Mouse (Mus musculus) small intestine, adult 2 months (tissue): ENCODE data around the gene Dhps.

Experiments
- CTCF ChIP-seq: fragments of 200-500 bp; IDR thresholded peaks from 2 replicates; pipeline ENCODE4 v1.5.1; 2012; ENCODE audit warnings: low read depth, mild to moderate bottlenecking, control low read depth, inconsistent platforms, low read length, moderate library complexity, mixed read lengths; ENCODE audit not compliant: insufficient replicate concordance, insufficient read length; ENCODE audit errors: extremely low read depth
- POLR2A ChIP-seq: fragments of 200-500 bp; IDR thresholded peaks from 2 replicates; pipeline ENCODE4 v1.6.1; 2012; ENCODE audit warnings: low read depth, mild to moderate bottlenecking, control low read depth, inconsistent platforms, low read length, moderate library complexity

DNA sequence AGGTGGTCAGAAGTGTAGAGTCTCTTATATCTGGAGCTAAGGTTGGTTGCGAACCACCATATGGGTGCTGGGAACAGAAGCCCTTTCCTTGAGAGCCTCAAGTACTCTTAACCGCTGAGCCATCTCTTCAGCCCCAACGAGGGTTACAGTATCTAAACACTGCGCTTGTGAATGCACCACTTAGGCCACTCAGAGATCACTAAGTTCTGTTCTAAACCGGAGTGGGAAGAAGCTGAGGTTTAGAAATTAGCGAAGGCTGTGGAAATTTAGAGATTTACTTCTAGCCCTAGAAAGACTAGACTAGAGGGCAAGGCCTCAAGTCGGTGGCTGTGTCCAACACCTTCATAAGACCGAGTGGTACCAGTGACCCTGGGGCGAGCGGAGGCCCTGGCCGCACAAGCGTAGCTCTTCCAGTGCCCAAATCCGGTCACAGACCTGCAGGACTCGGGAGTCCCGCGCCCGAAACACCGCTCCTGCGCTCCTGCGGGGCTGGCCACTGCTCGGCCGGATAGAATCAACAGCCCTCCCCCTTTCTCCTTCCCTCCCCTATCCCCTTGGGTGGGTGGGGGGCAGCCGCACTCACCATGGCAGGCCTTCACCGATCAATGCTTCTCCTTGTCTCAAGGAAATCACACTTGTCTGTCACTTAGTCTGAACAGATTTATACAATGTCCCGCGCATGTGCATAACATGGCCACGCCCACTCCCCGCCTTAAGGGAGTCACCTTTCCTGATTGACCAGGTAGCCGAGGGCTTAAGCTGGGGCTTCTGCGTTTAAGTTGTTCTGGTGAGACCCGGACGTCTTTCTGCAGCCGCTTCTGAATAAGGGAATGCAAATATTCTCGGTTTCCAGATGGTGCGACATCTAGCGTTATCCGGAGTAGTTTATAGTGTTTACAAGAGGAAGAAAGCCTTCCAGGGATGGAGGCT lies 47.8 kb downstream of the Dhps start:
- TF ChIP-seq CTCF (no peak), POLR2A (no peak)
